Mouse (Mus musculus): Measurements from ENCODE around the gene Tmcc3. TPM values are rescaled to one million over a fixed set of nuclear protein-coding genes. Genes with fewer than 3 reads are reported as not detected.
"Not testable (repeated sequence)": the region's sequence is repeated elsewhere in the genome, so short reads cannot be mapped to it uniquely, and the experiment has no call there.

The Tmcc3 gene
- polyA plus RNA-seq, 1 experiment from 2014 or later = 14.3 TPM

DNA sequence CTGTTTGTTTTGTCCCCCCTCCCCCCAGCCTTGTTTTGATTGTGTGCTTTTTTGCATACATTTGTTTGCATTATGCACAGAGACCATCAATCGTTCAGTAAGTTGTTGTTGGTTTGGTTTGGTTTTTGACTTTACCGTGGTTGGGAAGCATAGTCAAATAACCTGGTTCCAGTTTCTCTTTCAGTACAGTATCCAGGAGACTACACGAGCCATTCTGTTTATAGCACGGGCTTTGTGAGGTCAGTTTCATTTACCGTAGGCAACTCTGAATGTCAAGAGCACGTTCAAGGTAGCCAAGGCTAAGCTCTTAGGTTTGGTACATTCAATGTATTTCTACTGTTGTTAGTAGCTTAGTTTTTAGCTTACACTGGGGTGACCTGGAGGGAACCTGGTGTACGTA is 214.0 kb downstream of the Tmcc3 start:
- no peak for TF ChIP-seq EP300 (IDR thresholded peaks at IDR 0.05)
- WGBS = 80% methylated on average over 7 of the region's 7 CpGs
- H3K36me3 ChIP-seq (ENCODE audit: insufficient read depth, low read length) = no peaks in the 10 kb centered on the region

DNA sequence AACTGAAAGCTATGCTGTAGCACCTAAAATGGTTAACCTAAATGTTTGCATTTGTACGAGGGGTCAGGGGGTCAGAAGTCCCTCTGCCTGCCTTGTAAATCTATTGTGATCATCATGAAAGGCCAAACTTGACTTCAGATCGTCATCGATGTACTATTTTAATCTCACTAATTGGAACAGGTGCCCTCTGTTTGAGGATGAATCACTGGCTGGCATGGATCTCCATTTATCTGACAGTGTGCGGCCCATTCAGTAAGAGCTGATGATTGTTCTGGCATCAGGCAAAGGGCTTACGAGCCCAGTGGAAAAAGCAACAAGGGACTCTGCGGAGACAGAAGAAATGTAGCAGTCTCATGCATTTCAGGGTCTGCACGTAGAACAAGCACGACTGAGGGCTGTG is 215.1 kb downstream of the Tmcc3 start:
- H3K4me1 ChIP-seq (ENCODE audit: insufficient read depth, low read depth, low read length) = no peaks in the 10 kb centered on the region
- H3K36me3 ChIP-seq (ENCODE audit: insufficient read depth, low read length) = no peaks in the 10 kb centered on the region
- no peak for DNase-seq (ENCODE audit: low spot score)
- no peak for ATAC-seq
- H3K27me3 ChIP-seq (replicated peaks; ENCODE audit: insufficient read depth, low read length) = no peaks in the 10 kb centered on the region
- H3K4me3 ChIP-seq (ENCODE audit: low read depth, low read length) = no peak overlapping the region
- H3K9me3 ChIP-seq (ENCODE audit: low read length) = no peaks in the 10 kb centered on the region
- no peak overlapping the region for H3K27ac ChIP-seq (ENCODE audit: low read length)
- 82% methylated on average over 8 of the region's 8 CpGs for WGBS
- H3K4me2 ChIP-seq (replicated peaks; ENCODE audit: low read depth, low read length) = no peak overlapping the region
- no peak for TF ChIP-seq EP300 (IDR thresholded peaks at IDR 0.05)
- TF ChIP-seq CTCF (IDR thresholded peaks at IDR 0.05) = no peak
- H3K9ac ChIP-seq (replicated peaks; ENCODE audit: low read depth) = no peak overlapping the region

More for the DNA sequence above, 214.0 kb downstream of the Tmcc3 start:
- no peak for DNase-seq (ENCODE audit: low spot score)
- Histone ChIP-seq H3K4me3 (ENCODE audit: low read depth, low read length) (no peak overlapping the region), H3K4me1 (ENCODE audit: insufficient read depth, low read depth, low read length) (no peaks in the 10 kb centered on the region; the same call in 1 of the 2 replicates), H3K9me3 (ENCODE audit: low read length) (no peaks in the 10 kb centered on the region), H3K27ac (ENCODE audit: low read length) (no peak overlapping the region), H3K4me2 (replicated peaks; ENCODE audit: low read depth, low read length) (no peak overlapping the region), H3K27me3 (replicated peaks; ENCODE audit: insufficient read depth, low read length) (no peaks in the 10 kb centered on the region), H3K9ac (replicated peaks; ENCODE audit: low read depth) (no peak overlapping the region)
- no peak for ATAC-seq

GRCm38 (mm10) chr10:94527248-94527647 is 215.5 kb downstream of the Tmcc3 start:
- WGBS = 78% methylated on average over 6 of the region's 6 CpGs
- ATAC-seq = no peak
- TF ChIP-seq EP300 (IDR thresholded peaks at IDR 0.05) (no peak), CTCF (IDR thresholded peaks at IDR 0.05) (no peak)

GRCm38 (mm10) chr10:94530079-94530478 is 218.3 kb downstream of the Tmcc3 start:
- H3K9me3 ChIP-seq (ENCODE audit: low read length) = no peaks in the 10 kb centered on the region
- no peaks in the 10 kb centered on the region for H3K4me1 ChIP-seq (ENCODE audit: insufficient read depth, low read depth, low read length)
- H3K9ac ChIP-seq (replicated peaks; ENCODE audit: low read depth) = no peak overlapping the region
- no peak for ATAC-seq
- no peak for TF ChIP-seq CTCF (IDR thresholded peaks at IDR 0.05)
- TF ChIP-seq EP300 (IDR thresholded peaks at IDR 0.05) = no peak
- no peaks in the 10 kb centered on the region for H3K36me3 ChIP-seq (ENCODE audit: insufficient read depth, low read length)
- no peak overlapping the region for H3K4me3 ChIP-seq (ENCODE audit: low read depth, low read length)
- H3K27ac ChIP-seq (ENCODE audit: low read length) = no peak overlapping the region
- no peak for DNase-seq (ENCODE audit: low spot score)
- no peak overlapping the region for H3K4me2 ChIP-seq (replicated peaks; ENCODE audit: low read depth, low read length)
- WGBS = 86% methylated on average over 2 of the region's 2 CpGs
- no peaks in the 10 kb centered on the region for H3K27me3 ChIP-seq (replicated peaks; ENCODE audit: insufficient read depth, low read length)

More at GRCm38 (mm10) chr10:94527248-94527647, 215.5 kb downstream of the Tmcc3 start:
- no peaks in the 10 kb centered on the region for H3K27me3 ChIP-seq (replicated peaks; ENCODE audit: insufficient read depth, low read length)
- H3K9me3 ChIP-seq (ENCODE audit: low read length) = no peaks in the 10 kb centered on the region
- DNase-seq (ENCODE audit: low spot score) = no peak
- H3K4me1 ChIP-seq (ENCODE audit: insufficient read depth, low read depth, low read length) = no peaks in the 10 kb centered on the region
- no peak overlapping the region for H3K4me2 ChIP-seq (replicated peaks; ENCODE audit: low read depth, low read length)
- no peak overlapping the region for H3K27ac ChIP-seq (ENCODE audit: low read length)
- no peak overlapping the region for H3K9ac ChIP-seq (replicated peaks; ENCODE audit: low read depth)
- H3K4me3 ChIP-seq (ENCODE audit: low read depth, low read length) = no peak overlapping the region
- no peaks in the 10 kb centered on the region for H3K36me3 ChIP-seq (ENCODE audit: insufficient read depth, low read length)

DNA sequence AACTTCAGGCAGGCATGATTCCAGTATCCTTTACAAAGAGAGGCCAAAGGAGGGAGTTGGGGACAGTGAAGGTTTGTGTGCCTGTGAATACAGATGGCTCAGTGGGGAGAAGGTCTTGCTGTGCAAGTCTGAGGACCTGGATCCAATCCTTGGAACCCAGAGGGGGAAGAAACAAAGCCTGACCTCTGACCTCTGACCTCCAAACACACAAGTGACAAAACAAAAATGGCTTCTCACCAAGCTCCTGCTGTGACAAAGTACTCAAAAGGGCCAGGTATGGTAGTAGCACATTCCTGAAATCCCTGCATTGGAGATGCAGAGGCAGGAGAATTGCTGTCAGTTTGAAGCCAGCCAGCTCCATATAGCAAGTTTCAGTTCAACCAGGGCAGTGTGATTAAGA is 219.7 kb downstream of the Tmcc3 start:
- Histone ChIP-seq H3K27me3 (replicated peaks; ENCODE audit: insufficient read depth, low read length) (no peaks in the 10 kb centered on the region), H3K4me3 (ENCODE audit: low read depth, low read length) (no peak overlapping the region), H3K4me2 (replicated peaks; ENCODE audit: low read depth, low read length) (no peak overlapping the region), H3K36me3 (ENCODE audit: insufficient read depth, low read length) (no peaks in the 10 kb centered on the region), H3K4me1 (ENCODE audit: insufficient read depth, low read depth, low read length) (no peaks in the 10 kb centered on the region), H3K27ac (ENCODE audit: low read length) (no peak overlapping the region), H3K9ac (replicated peaks; ENCODE audit: low read depth) (no peak overlapping the region), H3K9me3 (ENCODE audit: low read length) (no peaks in the 10 kb centered on the region)
- DNase-seq (ENCODE audit: low spot score) = no peak
- no peak for ATAC-seq
- TF ChIP-seq EP300 (IDR thresholded peaks at IDR 0.05) = no peak
- no peak for TF ChIP-seq CTCF (IDR thresholded peaks at IDR 0.05)

DNA sequence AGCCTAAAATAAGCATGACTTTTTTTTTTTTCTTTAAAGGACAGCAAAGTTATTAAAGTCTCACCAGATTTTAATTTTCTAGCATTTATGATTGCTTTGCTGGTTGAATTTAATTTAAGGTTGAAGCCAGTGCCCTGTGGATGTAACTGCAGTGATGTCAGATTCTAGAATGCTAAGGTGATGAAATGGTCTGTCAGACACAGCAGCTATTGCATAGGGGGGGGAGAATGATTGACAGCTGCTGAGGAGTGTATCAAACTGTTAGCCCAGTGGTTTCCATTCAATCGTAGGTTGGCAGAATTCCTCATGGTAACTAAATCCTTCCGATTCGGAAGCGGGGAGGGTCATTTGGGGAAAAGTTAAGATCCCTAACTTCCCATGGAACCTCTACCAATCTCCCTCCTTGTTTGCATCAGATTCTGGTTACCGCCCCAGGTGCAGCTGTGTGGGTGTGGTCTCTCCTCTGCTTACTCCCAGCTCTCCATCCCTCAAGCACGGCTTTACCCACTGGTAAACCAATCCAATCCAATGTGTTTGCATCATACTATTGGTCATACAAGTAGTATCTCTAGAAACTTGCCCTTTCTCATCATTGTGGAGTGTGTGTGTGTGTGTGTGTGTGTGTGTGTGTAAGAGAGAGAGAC is 221.5 kb downstream of the Tmcc3 start:
- Histone ChIP-seq H3K4me3 (ENCODE audit: low read depth, low read length) (no peak overlapping the region), H3K9ac (replicated peaks; ENCODE audit: low read depth) (no peak overlapping the region), H3K36me3 (ENCODE audit: insufficient read depth, low read length) (no peaks in the 10 kb centered on the region), H3K4me1 (ENCODE audit: insufficient read depth, low read depth, low read length) (no peaks in the 10 kb centered on the region), H3K27ac (ENCODE audit: low read length) (no peak overlapping the region), H3K9me3 (ENCODE audit: low read length) (no peaks in the 10 kb centered on the region), H3K4me2 (replicated peaks; ENCODE audit: low read depth, low read length) (no peak overlapping the region), H3K27me3 (replicated peaks; ENCODE audit: insufficient read depth, low read length) (no peaks in the 10 kb centered on the region)
- TF ChIP-seq EP300 (IDR thresholded peaks at IDR 0.05) (no peak), CTCF (IDR thresholded peaks at IDR 0.05) (no peak)
- WGBS = 65% methylated on average over 6 of the region's 6 CpGs
- no peak for DNase-seq (ENCODE audit: low spot score)
- no peak for ATAC-seq

GRCm38 (mm10) chr10:94538623-94539022 is 226.9 kb downstream of the Tmcc3 start:
- not testable (repeated sequence) for ATAC-seq

More at GRCm38 (mm10) chr10:94538623-94539022, 226.9 kb downstream of the Tmcc3 start:
- not testable (repeated sequence) for H3K27ac ChIP-seq (ENCODE audit: low read length); H3K4me1 ChIP-seq (ENCODE audit: insufficient read depth, low read depth, low read length); DNase-seq (ENCODE audit: low spot score); H3K27me3 ChIP-seq (replicated peaks; ENCODE audit: insufficient read depth, low read length); H3K9ac ChIP-seq (replicated peaks; ENCODE audit: low read depth); H3K4me3 ChIP-seq (ENCODE audit: low read depth, low read length); H3K9me3 ChIP-seq (ENCODE audit: low read length); H3K4me2 ChIP-seq (replicated peaks; ENCODE audit: low read depth, low read length); H3K36me3 ChIP-seq (ENCODE audit: insufficient read depth, low read length)
- 86% methylated on average over 2 of the region's 2 CpGs for WGBS
